17 mouse cellular contexts compared by ENCODE assay signal in genomic region chr17:74989691-74990090, GRCm38 (mm10).
"Had no signal": no experiment of that assay in that cellular context is flagged by ENCODE, and none has a peak within 500 bp of the region (broad histone marks: within the 10 kb centered on the region; RNA-seq: fewer than 3 reads in every experiment).

No protein-coding gene starts in this region.

- H3K4me3 ChIP-seq: neural tube, embryonic 12.5 days; neural tube, embryonic 13.5 days; neural tube, embryonic 15.5 days; stomach, embryonic 15.5 days had no signal

- H3K9ac ChIP-seq: neural tube, embryonic 12.5 days; neural tube, embryonic 13.5 days; neural tube, embryonic 15.5 days; stomach, embryonic 15.5 days had no signal

- H3K4me2 ChIP-seq: neural tube, embryonic 12.5 days; neural tube, embryonic 13.5 days; neural tube, embryonic 15.5 days; stomach, embryonic 15.5 days had no signal

- DNase-seq: retina, postnatal 1 day; right cerebral cortex, adult 18-20 months; right cerebral cortex, postnatal 14 days; right cerebral cortex, postnatal 25 days; right cerebral cortex, postnatal 4 days; spleen, adult 18-20 months; thymus, adult 18-20 months; thymus, adult 2 months; thymus, postnatal 14 days; thymus, postnatal 25 days; thymus, postnatal 36 days; thymus, postnatal 4 days had no signal

- H3K27ac ChIP-seq: neural tube, embryonic 12.5 days; neural tube, embryonic 13.5 days; neural tube, embryonic 15.5 days; stomach, embryonic 15.5 days; stomach, postnatal 0 days had no signal

- H3K9me3 ChIP-seq: neural tube, embryonic 13.5 days; neural tube, embryonic 15.5 days; stomach, embryonic 15.5 days had no signal

- H3K27me3 ChIP-seq: neural tube, embryonic 12.5 days; neural tube, embryonic 13.5 days; stomach, embryonic 15.5 days had no signal

- H3K36me3 ChIP-seq: neural tube, embryonic 12.5 days; neural tube, embryonic 13.5 days; neural tube, embryonic 15.5 days; stomach, embryonic 15.5 days had no signal
